14 mouse cellular contexts compared by ENCODE assay signal in genomic region chr13:21414231-21415212, GRCm38 (mm10). TPM values are rescaled to one million over a fixed set of nuclear protein-coding genes. Genes with fewer than 3 reads are reported as not detected.
DNase-seq lines count a peak whose midpoint lies in the region; ATAC-seq and TF ChIP-seq lines count a peak whose summit lies in the region.
"Had no signal": no experiment of that assay in that cellular context is flagged by ENCODE, and none has a peak within 500 bp of the region (broad histone marks: within the 10 kb centered on the region; RNA-seq: fewer than 3 reads in every experiment).

No protein-coding gene starts in this region.

- no peak for TF ChIP-seq CTCF in heart, adult 2 months (IDR thresholded peaks at IDR 0.05)
- no peak for TF ChIP-seq CTCF in forebrain, postnatal 0 days (IDR thresholded peaks at IDR 0.05; ENCODE audit: low read depth)

- TF ChIP-seq POLR2A in heart, adult 2 months (IDR thresholded peaks at IDR 0.05; ENCODE audit: insufficient read depth, low read depth, low read length): no peak

- DNase-seq in heart, adult 2 months: no peak
- DNase-seq in urinary bladder, adult 18-20 months (ENCODE audit: low spot score in 2 of 2): peak; percentile 18 to 24
- no peak for DNase-seq in urinary bladder, adult 2 months (ENCODE audit: low spot score)
- DNase-seq in liver: peak; percentile 68
- no peak for DNase-seq in gastrocnemius, postnatal 10 days
- no peak for DNase-seq in forebrain, postnatal 0 days
- DNase-seq: B cell, adult 2 months; cerebellum, adult 9-11 months; kidney, postnatal 14 days; thymus, adult 2 months had no signal

- no peak overlapping the region for H3K9ac ChIP-seq in heart, embryonic 11.5 days (ENCODE audit: low read depth, low read length)
- no peak overlapping the region for H3K9ac ChIP-seq in heart, adult 2 months (ENCODE audit: low read depth, low read length)
- H3K9ac ChIP-seq in stomach, embryonic 15.5 days: no peak overlapping the region
- H3K9ac ChIP-seq in forebrain, postnatal 0 days: no peak overlapping the region
- H3K9ac ChIP-seq: embryonic facial prominence, embryonic 13.5 days had no signal

- H3K4me2 ChIP-seq in heart, embryonic 11.5 days: peak overlapping the region; percentile 17
- peak overlapping the region; percentile 16; the same call in 1 of the 2 replicates for H3K4me2 ChIP-seq in stomach, embryonic 15.5 days
- H3K4me2 ChIP-seq in forebrain, postnatal 0 days (ENCODE audit: low read depth): no peak overlapping the region
- H3K4me2 ChIP-seq: embryonic facial prominence, embryonic 13.5 days had no signal

- intact Hi-C loops in heart, adult 2 months (cut with DNase I): no loop called here

- H3K4me1 ChIP-seq in heart, embryonic 11.5 days (ENCODE audit: control insufficient read depth, insufficient read depth, low read length): peaks cover 16% of the 10 kb centered on the region
- H3K4me1 ChIP-seq in heart, adult 2 months (ENCODE audit: control insufficient read depth, insufficient read depth, low read length): no peaks in the 10 kb centered on the region
- no peaks in the 10 kb centered on the region for H3K4me1 ChIP-seq in stomach, embryonic 15.5 days
- H3K4me1 ChIP-seq in forebrain, postnatal 0 days (ENCODE audit: insufficient read depth): no peaks in the 10 kb centered on the region
- H3K4me1 ChIP-seq: embryonic facial prominence, embryonic 13.5 days had no signal

- H3K9me3 ChIP-seq in heart, embryonic 11.5 days (replicated peaks; ENCODE audit: control insufficient read depth, low read length): no peaks in the 10 kb centered on the region
- no peaks in the 10 kb centered on the region for H3K9me3 ChIP-seq in stomach, embryonic 15.5 days
- H3K9me3 ChIP-seq in forebrain, postnatal 0 days (ENCODE audit: low read length): no peaks in the 10 kb centered on the region
- H3K9me3 ChIP-seq: embryonic facial prominence, embryonic 13.5 days had no signal

- H3K36me3 ChIP-seq in heart, embryonic 11.5 days (ENCODE audit: control insufficient read depth, insufficient read depth, low read length): no peaks in the 10 kb centered on the region
- H3K36me3 ChIP-seq in heart, adult 2 months (ENCODE audit: control insufficient read depth, insufficient read depth, low read length): no peaks in the 10 kb centered on the region
- no peaks in the 10 kb centered on the region for H3K36me3 ChIP-seq in stomach, embryonic 15.5 days
- H3K36me3 ChIP-seq in forebrain, postnatal 0 days (ENCODE audit: insufficient read depth): no peaks in the 10 kb centered on the region
- H3K36me3 ChIP-seq: embryonic facial prominence, embryonic 13.5 days had no signal

- no peaks in the 10 kb centered on the region for H3K27me3 ChIP-seq in heart, embryonic 11.5 days (ENCODE audit: control insufficient read depth, insufficient read depth, low read length)
- H3K27me3 ChIP-seq in heart, adult 2 months (ENCODE audit: control insufficient read depth, insufficient read depth, low read length): no peaks in the 10 kb centered on the region
- no peaks in the 10 kb centered on the region for H3K27me3 ChIP-seq in stomach, embryonic 15.5 days (replicated peaks)
- H3K27me3 ChIP-seq in forebrain, postnatal 0 days (ENCODE audit: insufficient read depth, low read length): no peaks in the 10 kb centered on the region
- H3K27me3 ChIP-seq: embryonic facial prominence, embryonic 13.5 days had no signal

- no peak for TF ChIP-seq EP300 in heart, adult 2 months (IDR thresholded peaks at IDR 0.05; ENCODE audit: insufficient read depth, low read depth, low read length)

- peak overlapping the region; percentile 54 for H3K27ac ChIP-seq in heart, embryonic 11.5 days (ENCODE audit: low read depth, low read length)
- no peak overlapping the region for H3K27ac ChIP-seq in heart, adult 2 months
- H3K27ac ChIP-seq in stomach, embryonic 15.5 days: peak overlapping the region; percentile 65
- no peak overlapping the region for H3K27ac ChIP-seq in forebrain, postnatal 0 days (ENCODE audit: low read depth, low read length)
- H3K27ac ChIP-seq: embryonic facial prominence, embryonic 13.5 days had no signal

- H3K79me2 ChIP-seq in heart, adult 2 months (replicated peaks; ENCODE audit: control insufficient read depth, insufficient read depth, low read length): no peaks in the 10 kb centered on the region

- WGBS in heart, embryonic 11.5 days (ENCODE audit: insufficient replicate concordance): 47% methylated on average over 15 of the region's 15 CpGs
- 51% methylated on average over 15 of the region's 15 CpGs for WGBS in heart, adult 2 months
- 55% methylated on average over 14 of the region's 15 CpGs for WGBS in stomach, embryonic 15.5 days
- 76% methylated on average over 14 of the region's 15 CpGs for WGBS in forebrain, postnatal 0 days

- no peak overlapping the region for H3K4me3 ChIP-seq in heart, embryonic 11.5 days (ENCODE audit: low read depth, low read length)
- H3K4me3 ChIP-seq in heart, adult 2 months: no peak overlapping the region
- no peak overlapping the region for H3K4me3 ChIP-seq in stomach, embryonic 15.5 days (replicated peaks)
- no peak overlapping the region for H3K4me3 ChIP-seq in forebrain, postnatal 0 days (ENCODE audit: low read depth, low read length)
- H3K4me3 ChIP-seq: embryonic facial prominence, embryonic 13.5 days had no signal

- no peak for ATAC-seq in heart, embryonic 11.5 days (replicated peaks; ENCODE audit: insufficient number of reproducible peaks, low FRiP score, low TSS enrichment)
- peak; percentile 83; the same call in 1 of the 2 replicates for ATAC-seq in stomach, embryonic 15.5 days (ENCODE audit: insufficient read depth, low FRiP score, low read depth)
- ATAC-seq in forebrain, postnatal 0 days: no peak
- ATAC-seq: forebrain, embryonic 16.5 days had no signal

RNA-seq across cellular contexts. Expression of gene Zkscan3, which starts 12.0 kb away (rescaled TPM):
- polyA plus RNA-seq in heart, embryonic 11.5 days (2014; fragmentation: Nextera tagmentation; extraction: Ambion mirVana): 69.5 and 71.3 TPM in 2 replicates
- 10 to 100 TPM; 23.2 to 27.7 TPM for total RNA-seq in heart, adult 2 months (2021)
- 18.7 and 35.6 TPM in 2 replicates for polyA plus RNA-seq in heart, adult 2 months (2012; rRNA removed)
- polyA plus RNA-seq in urinary bladder, adult 2 months (2012; rRNA removed): 56.6 and 76.3 TPM in 2 replicates
- polyA plus RNA-seq in stomach, embryonic 15.5 days (2015; fragmentation: Nextera tagmentation; extraction: Ambion mirVana): 77.7 and 80.7 TPM in 2 replicates
- 10 to 100 TPM; 16.6 to 22.1 TPM for total RNA-seq in gastrocnemius, postnatal 10 days (2021)
- 51.8 and 54.0 TPM in 2 replicates for total RNA-seq in forebrain, postnatal 0 days (2014; rRNA removed)
- polyA plus RNA-seq in forebrain, postnatal 0 days (2015; fragmentation: Nextera tagmentation; extraction: Ambion mirVana): 42.2 and 45.6 TPM in 2 replicates

RNA-seq across cellular contexts. Expression of gene Pgbd1, which starts 26.3 kb away (rescaled TPM):
- 2.3 and 3.6 TPM in 2 replicates for polyA plus RNA-seq in heart, embryonic 11.5 days (2014; fragmentation: Nextera tagmentation; extraction: Ambion mirVana)
- under 1 TPM; 0.41 to 0.50 TPM for total RNA-seq in heart, adult 2 months (2021)
- 0.43 and 0.59 TPM in 2 replicates for polyA plus RNA-seq in heart, adult 2 months (2012; rRNA removed)
- polyA plus RNA-seq in urinary bladder, adult 2 months (2012; rRNA removed): 2.2 and 2.5 TPM in 2 replicates
- 2.5 and 2.6 TPM in 2 replicates for polyA plus RNA-seq in stomach, embryonic 15.5 days (2015; fragmentation: Nextera tagmentation; extraction: Ambion mirVana)
- total RNA-seq in gastrocnemius, postnatal 10 days (2021): under 1 TPM; 0.16 to 0.50 TPM
- 2.3 and 4.7 TPM in 2 replicates for total RNA-seq in forebrain, postnatal 0 days (2014; rRNA removed)
- 0.83 and 1.5 TPM in 2 replicates for polyA plus RNA-seq in forebrain, postnatal 0 days (2015; fragmentation: Nextera tagmentation; extraction: Ambion mirVana)

RNA-seq across cellular contexts. Expression of gene Zscan26, which starts 39.0 kb away (rescaled TPM):
- polyA plus RNA-seq in heart, embryonic 11.5 days (2014; fragmentation: Nextera tagmentation; extraction: Ambion mirVana): 20.3 and 26.7 TPM in 2 replicates
- 10 to 100 TPM; 21.8 TPM for total RNA-seq in heart, adult 2 months (2021)
- polyA plus RNA-seq in heart, adult 2 months (2012; rRNA removed): 14.8 and 25.6 TPM in 2 replicates
- 69.8 and 74.6 TPM in 2 replicates for polyA plus RNA-seq in urinary bladder, adult 2 months (2012; rRNA removed)
- polyA plus RNA-seq in stomach, embryonic 15.5 days (2015; fragmentation: Nextera tagmentation; extraction: Ambion mirVana): 33.0 and 36.3 TPM in 2 replicates
- total RNA-seq in gastrocnemius, postnatal 10 days (2021): 10 to 100 TPM; 10.9 to 15.4 TPM
- total RNA-seq in forebrain, postnatal 0 days (2014; rRNA removed): 25.2 and 27.1 TPM in 2 replicates
- polyA plus RNA-seq in forebrain, postnatal 0 days (2015; fragmentation: Nextera tagmentation; extraction: Ambion mirVana): 10.9 and 16.7 TPM in 2 replicates

RNA-seq across cellular contexts. Expression of gene Zscan12, which starts 51.9 kb away (rescaled TPM):
- polyA plus RNA-seq in heart, embryonic 11.5 days (2014; fragmentation: Nextera tagmentation; extraction: Ambion mirVana): 9.3 and 9.9 TPM in 2 replicates
- total RNA-seq in heart, adult 2 months (2021): 1 to 10 TPM; 4.8 to 5.1 TPM
- 1.3 and 2.5 TPM in 2 replicates for polyA plus RNA-seq in heart, adult 2 months (2012; rRNA removed)
- 7.9 and 8.0 TPM in 2 replicates for polyA plus RNA-seq in urinary bladder, adult 2 months (2012; rRNA removed)
- 9.9 and 10.0 TPM in 2 replicates for polyA plus RNA-seq in stomach, embryonic 15.5 days (2015; fragmentation: Nextera tagmentation; extraction: Ambion mirVana)
- 1 to 10 TPM; 6.2 to 6.3 TPM for total RNA-seq in gastrocnemius, postnatal 10 days (2021)
- 10.4 and 11.5 TPM in 2 replicates for total RNA-seq in forebrain, postnatal 0 days (2014; rRNA removed)
- 7.2 and 8.1 TPM in 2 replicates for polyA plus RNA-seq in forebrain, postnatal 0 days (2015; fragmentation: Nextera tagmentation; extraction: Ambion mirVana)

RNA-seq across cellular contexts. Expression of gene Nkapl, which starts 53.8 kb away (rescaled TPM):
- polyA plus RNA-seq in heart, embryonic 11.5 days (2014; fragmentation: Nextera tagmentation; extraction: Ambion mirVana): 2.0 and 2.6 TPM in 2 replicates
- total RNA-seq in heart, adult 2 months (2021): under 1 TPM; 0.34 to 0.99 TPM
- polyA plus RNA-seq in heart, adult 2 months (2012; rRNA removed): 0.18 TPM in 1 of 2 replicates, not detected in the other
- 1.0 and 1.1 TPM in 2 replicates for polyA plus RNA-seq in urinary bladder, adult 2 months (2012; rRNA removed)
- 2.4 and 2.6 TPM in 2 replicates for polyA plus RNA-seq in stomach, embryonic 15.5 days (2015; fragmentation: Nextera tagmentation; extraction: Ambion mirVana)
- under 1 TPM; 0.38 to 0.52 TPM for total RNA-seq in gastrocnemius, postnatal 10 days (2021)
- 0.69 and 1.3 TPM in 2 replicates for total RNA-seq in forebrain, postnatal 0 days (2014; rRNA removed)
- polyA plus RNA-seq in forebrain, postnatal 0 days (2015; fragmentation: Nextera tagmentation; extraction: Ambion mirVana): 1.8 and 2.7 TPM in 2 replicates

Comparison
In these comparisons a context has a peak if more than half of its experiments do, and no peak if none do; other contexts are left out.
1. H3K27ac ChIP-seq: peak in heart, embryonic 11.5 days (single experiment) and stomach, embryonic 15.5 days (single experiment); none in heart, adult 2 months (single experiment) and forebrain, postnatal 0 days (single experiment).
2. DNase-seq: peak in urinary bladder, adult 18-20 months (2 of 2) and liver (single experiment); none in heart, adult 2 months (0 of 2), urinary bladder, adult 2 months (single experiment), gastrocnemius, postnatal 10 days (single experiment) and forebrain, postnatal 0 days (single experiment).